Mouse (Mus musculus) lung, adult 2 months (tissue): ENCODE results near the gene Gm49450. TPM values are rescaled to one million over a fixed set of nuclear protein-coding genes. Genes with fewer than 3 reads are reported as not detected.

Source experiments
- DNase-seq: peaks from one replicate; pipeline ENCODE4 v3.0.0; 2022
- H3K4me1 ChIP-seq: fragments of 200-500 bp; 2 replicates; pipeline ENCODE4 v1.6.1; 2011; ENCODE audit warnings: low read length; ENCODE audit not compliant: control insufficient read depth, insufficient read depth
- H3K4me3 ChIP-seq: fragments of 200-500 bp; replicated peaks from 2 replicates; pipeline ENCODE3; 2011; ENCODE audit warnings: low read depth, mild to moderate bottlenecking, control low read depth, low read length; ENCODE audit errors: extremely low read depth
- CTCF ChIP-seq: fragments of 200-500 bp; IDR thresholded peaks from 2 replicates; pipeline ENCODE4 v1.5.1; 2011; ENCODE audit warnings: mild to moderate bottlenecking, low read length, control low read depth; ENCODE audit not compliant: insufficient read depth
- POLR2A ChIP-seq: fragments of 200-500 bp; IDR thresholded peaks from 2 replicates; pipeline ENCODE4 v1.6.1; 2011; ENCODE audit warnings: low read depth, mild to moderate bottlenecking, control low read depth, low read length, borderline replicate concordance; ENCODE audit errors: extremely low read depth
- WGBS: fragments of 180-500 bp; shearing (Covaris S2); methylation state at CpG from one replicate; pipeline ENCODE4 v1.1.7; 2018; 5-methylcytosine and 5-hydroxymethylcytosine counted together
- polyA plus RNA-seq: library from polyadenylated mRNA; depleted of rRNA; stranded (reverse); fragments of >200 nt; gene quantifications from 2 replicates; pipeline ENCODE4 v1.2.3, GENCODE M21; 2012

Gene Gm49450
- polyA plus RNA-seq, 1 experiment, result 0.17 TPM

- peak; percentile 96 for DNase-seq
- Histone ChIP-seq H3K4me1 (peaks cover 2% of the 10 kb centered on the region; the same call in 1 of the 2 replicates), H3K4me3 (peak overlapping the region; percentile 67)
- TF ChIP-seq CTCF (peak; percentile 77), POLR2A (peak; percentile 61; the same call in 1 of the 2 replicates)
- 3% methylated on average over 35 of the region's 35 CpGs for WGBS
Observed at GRCm38 (mm10) chr15:98993093-98993793, 39.9 kb upstream of the Gm49450 start.

GRCm38 (mm10) chr15:98992086-98992912 lies 38.9 kb upstream of the Gm49450 start:
- H3K4me1 ChIP-seq, result peaks cover 2% of the 10 kb centered on the region; the same call in 1 of the 2 replicates
- H3K4me3 ChIP-seq, result peak overlapping the region; percentile 35
- TF ChIP-seq POLR2A (peak; percentile 21; the same call in 1 of the 2 replicates), CTCF (no peak)
- 26% methylated on average over 17 of the region's 17 CpGs for WGBS
- peak; percentile 55 for DNase-seq

- DNase-seq, result no peak
- Histone ChIP-seq H3K4me3 (no peak overlapping the region), H3K4me1 (peaks cover 2% of the 10 kb centered on the region; the same call in 1 of the 2 replicates)
- TF ChIP-seq CTCF, result no peak
- TF ChIP-seq POLR2A, result no peak
- 45% methylated on average over 9 of the region's 9 CpGs for WGBS
Observed at GRCm38 (mm10) chr15:98991540-98992050, 38.2 kb upstream of the Gm49450 start.

GRCm38 (mm10) chr15:98990669-98991539 lies 37.6 kb upstream of the Gm49450 start:
- TF ChIP-seq POLR2A (no peak), CTCF (no peak)
- no peak overlapping the region for H3K4me3 ChIP-seq
- 43% methylated on average over 15 of the region's 15 CpGs for WGBS
- H3K4me1 ChIP-seq, result peaks cover 2% of the 10 kb centered on the region; the same call in 1 of the 2 replicates
- DNase-seq, result no peak

DNA sequence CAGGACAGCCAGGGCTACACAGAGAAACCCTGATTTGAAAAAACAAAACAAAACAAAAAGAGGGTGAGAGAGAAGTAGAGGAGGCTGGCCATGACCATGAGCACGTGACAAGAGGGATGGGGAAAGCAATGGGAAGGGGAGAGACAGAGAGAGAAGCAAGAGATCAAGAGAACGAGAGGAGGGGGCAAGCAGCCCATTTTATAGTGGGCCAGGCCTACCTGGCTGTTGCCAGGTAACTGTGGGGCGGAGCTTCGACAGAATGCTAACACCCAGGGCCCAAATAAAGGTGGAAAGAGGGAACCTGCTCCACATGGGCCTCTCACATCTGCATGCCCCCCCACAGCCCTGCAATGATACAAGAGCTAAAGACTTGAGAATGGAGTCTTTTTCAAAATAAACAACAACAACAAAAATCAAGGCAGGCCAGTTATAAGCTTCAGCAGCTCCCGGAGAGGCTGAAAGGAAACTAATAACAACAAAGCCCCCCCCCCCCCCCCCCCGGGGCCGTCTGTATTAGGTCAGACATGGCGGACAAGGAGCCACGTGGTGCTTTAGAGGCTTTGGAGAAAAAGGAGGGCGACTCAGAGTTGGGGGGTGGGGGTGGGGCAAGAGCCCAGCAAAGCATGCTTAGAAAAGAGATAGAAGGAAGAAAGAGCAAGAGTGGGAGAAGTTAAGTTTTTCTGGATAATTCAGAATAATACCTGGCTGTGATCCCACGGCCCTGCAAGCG lies 36.5 kb upstream of the Gm49450 start:
- Histone ChIP-seq H3K4me1 (peaks cover 3% of the 10 kb centered on the region; the same call in 1 of the 2 replicates), H3K4me3 (no peak overlapping the region)
- WGBS, result 45% methylated on average over 12 of the region's 12 CpGs
- no peak for DNase-seq
- TF ChIP-seq CTCF (no peak), POLR2A (no peak)

- 77% methylated on average over 3 of the region's 3 CpGs for WGBS
- DNase-seq, result no peak
- Histone ChIP-seq H3K4me1 (peaks cover 5% of the 10 kb centered on the region; the same call in 1 of the 2 replicates), H3K4me3 (no peak overlapping the region)
- no peak for TF ChIP-seq POLR2A
- no peak for TF ChIP-seq CTCF
Observed at GRCm38 (mm10) chr15:98988787-98989186, 35.4 kb upstream of the Gm49450 start.

GRCm38 (mm10) chr15:98987661-98988181 lies 34.4 kb upstream of the Gm49450 start:
- H3K4me3 ChIP-seq, result no peak overlapping the region
- TF ChIP-seq CTCF (no peak), POLR2A (no peak)
- no peak for DNase-seq
- H3K4me1 ChIP-seq, result peaks cover 5% of the 10 kb centered on the region; the same call in 1 of the 2 replicates
- WGBS, result 59% methylated on average over 8 of the region's 8 CpGs

DNA sequence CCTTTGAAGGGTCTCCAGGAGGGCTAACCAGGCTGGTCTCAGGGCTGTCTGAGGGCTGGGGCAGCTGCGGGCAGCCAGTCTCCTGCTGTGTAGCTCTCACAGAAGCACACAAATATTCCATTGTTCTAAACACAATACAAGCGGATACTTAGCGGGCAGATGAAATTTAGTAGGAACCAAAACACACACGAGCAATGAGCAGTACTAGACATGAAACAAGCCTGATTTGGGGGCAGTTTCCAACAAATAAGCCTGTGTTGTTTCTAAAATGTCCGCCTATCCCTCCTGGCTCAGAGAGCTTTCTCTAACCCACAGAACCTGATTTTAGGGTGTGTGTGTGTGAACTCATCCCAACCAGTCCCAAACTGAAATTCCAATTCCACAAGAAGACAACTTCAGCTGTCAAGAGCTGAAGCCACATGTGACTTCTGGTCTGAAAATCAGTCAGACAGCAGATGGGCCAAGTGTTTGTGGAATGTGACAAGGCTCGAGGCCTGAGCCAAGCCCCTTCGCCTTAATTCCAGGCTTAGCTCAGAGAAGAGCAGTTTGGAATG lies 33.8 kb upstream of the Gm49450 start:
- Histone ChIP-seq H3K4me1 (peaks cover 2% of the 10 kb centered on the region; the same call in 1 of the 2 replicates), H3K4me3 (no peak overlapping the region)
- TF ChIP-seq POLR2A (no peak), CTCF (no peak)
- no peak for DNase-seq
- WGBS, result 23% methylated on average over 7 of the region's 7 CpGs
